ENCODE assay signal across 24 mouse cellular contexts in genomic region chr2:169610882-169611281, GRCm38 (mm10). TPM values are rescaled to one million over a fixed set of nuclear protein-coding genes. Genes with fewer than 3 reads are reported as not detected.
"Had no signal": no experiment of that assay in that cellular context is flagged by ENCODE, and none has a peak within 500 bp of the region (broad histone marks: within the 10 kb centered on the region; RNA-seq: fewer than 3 reads in every experiment).

No protein-coding gene starts in this region.

- H3K9ac ChIP-seq: liver, embryonic 13.5 days; neural tube, embryonic 12.5 days had no signal

- H3K4me1 ChIP-seq: liver, embryonic 13.5 days had no signal

- ATAC-seq: inflammation-experienced regulatory T-cells, adult 6 months; intestine, embryonic 16.5 days had no signal

- H3K27ac ChIP-seq: left cerebral cortex, adult 2 months; liver, embryonic 13.5 days; neural tube, embryonic 12.5 days had no signal

- DNase-seq: kidney, adult 8-10 months; kidney, postnatal 14 days; layer of hippocampus, postnatal 36 days; liver, embryonic 13.5 days; lung, adult 2 months; lung, postnatal 14 days; lung, postnatal 4 days; right cerebral cortex, postnatal 25 days; spleen, adult 18-20 months; thymus, adult 18-20 months; thymus, postnatal 14 days; thymus, postnatal 4 days had no signal

- H3K4me2 ChIP-seq: liver, embryonic 13.5 days; neural tube, embryonic 12.5 days had no signal

- H3K4me3 ChIP-seq: left cerebral cortex, adult 2 months; liver, embryonic 13.5 days; neural tube, embryonic 12.5 days had no signal

- H3K36me3 ChIP-seq: liver, embryonic 13.5 days; neural tube, embryonic 12.5 days had no signal

- H3K27me3 ChIP-seq: liver, embryonic 13.5 days; neural tube, embryonic 12.5 days had no signal

- H3K9me3 ChIP-seq: liver, embryonic 13.5 days; neural tube, embryonic 12.5 days had no signal

RNA-seq across cellular contexts. Expression of gene Gm11011, which starts 23.3 kb away (rescaled TPM):
- polyA plus RNA-seq: inflammation-experienced regulatory T-cells, adult 6 months; intestine, embryonic 16.5 days; limb, embryonic 14.5 days; liver, adult 2 months; liver, embryonic 13.5 days; liver, embryonic 16.5 days; lung, adult 2 months; lung, embryonic 16.5 days; midbrain, embryonic 14.5 days; midbrain, postnatal 0 days; neural tube, embryonic 12.5 days; stomach, embryonic 16.5 days; testis, adult 2 months had no signal
